Mouse (Mus musculus) mouse trophoblast stem cell (cell line): Measurements from ENCODE around the gene Ttc24.

Source experiments
- in situ Hi-C, 2 experiments: fragments of 300-500 bp; cut with MseI, MboI; formaldehyde crosslinking; loops; 2 replicates in 1 of 2; 3 replicates in 1 of 2; pipeline ENCODE4 v1.15.1; 2025

Gene Ttc24

DNA sequence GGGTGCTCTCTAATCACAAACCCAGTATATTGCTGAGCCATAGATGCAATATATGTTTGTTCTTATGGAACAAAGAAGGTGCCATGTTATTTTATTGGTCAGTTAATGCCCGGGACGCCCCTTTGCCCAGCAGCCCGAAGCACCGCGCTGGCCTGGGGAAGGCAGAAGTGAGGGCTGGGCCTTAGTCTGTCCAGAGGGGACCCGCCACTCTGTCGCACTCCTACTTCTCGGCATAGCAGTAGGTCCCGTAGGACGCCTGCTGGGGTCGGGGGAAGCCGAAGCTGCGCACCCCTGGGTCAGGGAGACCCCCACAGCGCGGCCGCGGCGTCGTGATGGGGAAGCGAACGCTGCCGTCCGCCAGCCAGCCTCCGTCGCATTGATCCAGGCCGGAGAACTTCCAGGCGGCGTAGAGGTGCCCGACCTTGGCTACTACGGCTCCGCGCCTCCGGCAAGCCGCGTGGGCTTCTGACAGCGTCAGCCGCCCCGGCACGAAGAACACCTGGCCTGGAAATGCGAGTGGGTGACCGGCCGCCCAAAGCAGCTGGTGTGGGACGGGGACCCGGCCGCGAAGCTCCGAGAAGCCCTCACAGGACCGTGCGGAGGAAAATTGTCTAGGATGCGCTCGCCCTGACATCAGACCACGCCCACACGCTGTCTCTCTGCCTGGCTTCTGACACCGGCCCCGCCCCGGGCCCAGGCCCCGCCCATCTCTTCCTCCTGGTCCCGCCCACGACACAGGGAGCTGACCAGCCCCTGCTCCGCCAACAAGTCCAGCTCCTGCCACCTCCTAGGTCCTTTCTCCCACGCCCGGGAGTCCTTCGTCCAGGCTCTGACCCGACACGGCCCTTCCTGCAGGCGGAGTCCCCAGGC lies 55.5 kb downstream of the Ttc24 start:
- in situ Hi-C loops = no loop called here
